Mouse (Mus musculus) myocyte (in vitro differentiated cells): ENCODE data around the gene Naa80.

ENCODE experiments used
- CEBPB ChIP-seq: IDR thresholded peaks from 2 replicates; pipeline ENCODE4 v1.6.1; 2011; ENCODE audit warnings: mild to moderate bottlenecking, moderate library complexity; ENCODE audit not compliant: poor library complexity, insufficient read depth, severe bottlenecking
- MYOG ChIP-seq, 3 experiments: IDR thresholded peaks; one replicate each; pipeline ENCODE4 v1.6.1; 2011; ENCODE audit warnings: control low read depth in 2 of 3, low read depth in 2 of 3, mild to moderate bottlenecking in 2 of 3; ENCODE audit not compliant: insufficient read length in 2 of 3, control insufficient read depth in 1 of 3, insufficient read depth in 1 of 3
- POLR2A ChIP-seq: IDR thresholded peaks from one replicate; pipeline ENCODE4 v1.6.1; 2011; ENCODE audit warnings: low read depth, mild to moderate bottlenecking, control low read depth, moderate library complexity; ENCODE audit not compliant: insufficient read length
- POLR2AphosphoS2 ChIP-seq: IDR thresholded peaks from one replicate; pipeline ENCODE4 v1.6.1; 2011; ENCODE audit warnings: low read depth, control low read depth; ENCODE audit not compliant: insufficient read length
- TCF12 ChIP-seq: IDR thresholded peaks from one replicate; pipeline ENCODE4 v1.6.1; 2011; ENCODE audit warnings: mild to moderate bottlenecking, control low read depth; ENCODE audit not compliant: poor library complexity, insufficient read depth, severe bottlenecking

- TF ChIP-seq POLR2A (no peak), CEBPB (no peak), TCF12 (no peak), MYOG (IDR thresholded peaks at IDR 0.05; ENCODE audit: control insufficient read depth in 1 of 3, insufficient read depth in 1 of 3, insufficient read length in 2 of 3, low read depth in 2 of 3) (no peak), POLR2AphosphoS2 (no peak)
These were observed 816 bp upstream of the Naa80 start for GRCm38 (mm10) chr9:107577871-107578270.
